Mouse (Mus musculus) kidney, embryonic 14.5 days (tissue): ENCODE measurements around the gene Abhd5. TPM values are rescaled to one million over a fixed set of nuclear protein-coding genes. Genes with fewer than 3 reads are reported as not detected.

Source experiments
- ATAC-seq: fragments of 200-750 bp; cut with Nextera tagmentation; 2 replicates; pipeline ENCODE4 v1.8.0; 2017; ENCODE audit warnings: moderate number of reproducible peaks, mild to moderate bottlenecking, moderate TSS enrichment, moderate library complexity; ENCODE audit not compliant: low FRiP score, low TSS enrichment
- H3K27ac ChIP-seq: fragments of 300-500 bp; sonication (generic); 2 replicates; pipeline ENCODE4 v1.5.1; 2014; ENCODE audit warnings: low read depth, mild to moderate bottlenecking, low read length, moderate library complexity, mixed read lengths
- H3K27me3 ChIP-seq: fragments of 300-500 bp; sonication (generic); 2 replicates; pipeline ENCODE4 v1.6.1; 2014; ENCODE audit warnings: mild to moderate bottlenecking, low read length; ENCODE audit not compliant: control insufficient read depth, insufficient read depth
- H3K36me3 ChIP-seq: fragments of 300-500 bp; sonication (generic); 2 replicates; pipeline ENCODE4 v1.6.1; 2014; ENCODE audit warnings: low read length, mixed read lengths; ENCODE audit not compliant: control insufficient read depth, insufficient read depth
- H3K4me1 ChIP-seq: fragments of 300-500 bp; sonication (generic); 2 replicates; pipeline ENCODE4 v1.6.1; 2014; ENCODE audit warnings: low read length, mixed read lengths; ENCODE audit not compliant: control insufficient read depth, insufficient read depth
- H3K4me2 ChIP-seq: fragments of 300-500 bp; sonication (generic); replicated peaks from 2 replicates; pipeline ENCODE4 v1.6.1; 2014; ENCODE audit warnings: low read depth, mild to moderate bottlenecking, low read length
- H3K4me3 ChIP-seq: fragments of 300-500 bp; sonication (generic); 2 replicates; pipeline ENCODE4 v1.5.1; 2014; ENCODE audit warnings: mild to moderate bottlenecking, low read length
- H3K9ac ChIP-seq: fragments of 300-500 bp; sonication (generic); 2 replicates; pipeline ENCODE4 v1.6.1; 2014; ENCODE audit warnings: low read depth, mild to moderate bottlenecking, low read length, moderate library complexity
- H3K9me3 ChIP-seq: fragments of 300-500 bp; sonication (generic); 2 replicates; pipeline ENCODE4 v1.6.1; 2016; ENCODE audit warnings: low read length; ENCODE audit not compliant: control insufficient read depth
- WGBS: fragments of 180-500 bp; shearing (Covaris S2); extraction: QIAGEN DNeasy Blood & Tissue Kit; methylation state at CpG from one replicate; pipeline ENCODE4 v1.1.7; 2014; 5-methylcytosine and 5-hydroxymethylcytosine counted together
- polyA plus RNA-seq: library from polyadenylated mRNA; unstranded; fragments of >200 nt; fragmentation: Nextera tagmentation; extraction: Ambion mirVana; gene quantifications from 2 replicates; pipeline ENCODE4 v1.2.1, GENCODE M21; 2014

Abhd5 gene
- polyA plus RNA-seq, 1 experiment from 2014 or later: 25.0 TPM

DNA sequence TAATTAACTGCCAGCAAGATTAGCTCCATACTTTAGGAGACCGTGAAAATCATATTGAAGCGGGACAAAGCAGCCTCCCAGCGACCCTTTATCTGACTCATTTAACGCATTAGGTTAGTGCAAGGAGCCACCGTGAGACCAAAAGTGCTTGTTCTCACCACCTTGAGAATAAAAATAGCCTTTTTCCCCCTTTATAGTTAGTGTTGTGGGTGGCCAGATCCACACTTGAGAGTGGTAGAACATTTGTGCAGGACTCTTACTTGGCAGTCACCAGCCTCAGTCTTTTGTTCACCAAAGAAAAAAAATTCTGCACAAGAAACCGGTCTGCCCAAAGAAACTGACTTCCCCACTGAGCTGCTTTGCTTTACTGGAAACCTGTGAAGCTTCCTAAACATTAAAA lies 29.6 kb downstream of the Abhd5 start:
- Histone ChIP-seq H3K9ac (no peak overlapping the region), H3K4me1 (no peaks in the 10 kb centered on the region), H3K4me3 (no peak overlapping the region), H3K9me3 (no peaks in the 10 kb centered on the region), H3K4me2 (no peak overlapping the region), H3K27ac (no peak overlapping the region), H3K27me3 (no peaks in the 10 kb centered on the region), H3K36me3 (peaks cover 9% of the 10 kb centered on the region; the same call in 1 of the 2 replicates)
- no peak for ATAC-seq
- 69% methylated on average over 6 of the region's 6 CpGs for WGBS

- no peak for ATAC-seq
Observed at GRCm38 (mm10) chr9:122382006-122382405, 30.6 kb downstream of the Abhd5 start.

GRCm38 (mm10) chr9:122386015-122386414 lies 34.6 kb downstream of the Abhd5 start:
- 69% methylated on average over 3 of the region's 3 CpGs for WGBS
- Histone ChIP-seq H3K4me3 (no peak overlapping the region), H3K27me3 (no peaks in the 10 kb centered on the region), H3K9me3 (no peaks in the 10 kb centered on the region), H3K36me3 (no peaks in the 10 kb centered on the region; the same call in 1 of the 2 replicates), H3K9ac (no peak overlapping the region), H3K4me1 (no peaks in the 10 kb centered on the region), H3K4me2 (no peak overlapping the region), H3K27ac (no peak overlapping the region)
- no peak for ATAC-seq

More at GRCm38 (mm10) chr9:122382006-122382405, 30.6 kb downstream of the Abhd5 start:
- no peak overlapping the region for H3K9ac ChIP-seq
- no peak overlapping the region for H3K27ac ChIP-seq
- H3K36me3 ChIP-seq: peaks cover 9% of the 10 kb centered on the region; the same call in 1 of the 2 replicates
- whole genome bisulfite sequencing: 92% methylated on average over 6 of the region's 6 CpGs
- H3K27me3 ChIP-seq: no peaks in the 10 kb centered on the region
- H3K4me1 ChIP-seq: no peaks in the 10 kb centered on the region
- no peak overlapping the region for H3K4me3 ChIP-seq
- no peaks in the 10 kb centered on the region for H3K9me3 ChIP-seq
- no peak overlapping the region for H3K4me2 ChIP-seq

- no peak for ATAC-seq
- H3K4me3 ChIP-seq: no peak overlapping the region
- H3K36me3 ChIP-seq: no peaks in the 10 kb centered on the region
- H3K27me3 ChIP-seq: no peaks in the 10 kb centered on the region
- no peak overlapping the region for H3K27ac ChIP-seq
- H3K4me2 ChIP-seq: no peak overlapping the region
- no peaks in the 10 kb centered on the region for H3K4me1 ChIP-seq
- H3K9me3 ChIP-seq: no peaks in the 10 kb centered on the region
- H3K9ac ChIP-seq: no peak overlapping the region
- WGBS: 88% methylated on average over 5 of the region's 5 CpGs
Observed at GRCm38 (mm10) chr9:122389287-122389920, 38.0 kb downstream of the Abhd5 start.

DNA sequence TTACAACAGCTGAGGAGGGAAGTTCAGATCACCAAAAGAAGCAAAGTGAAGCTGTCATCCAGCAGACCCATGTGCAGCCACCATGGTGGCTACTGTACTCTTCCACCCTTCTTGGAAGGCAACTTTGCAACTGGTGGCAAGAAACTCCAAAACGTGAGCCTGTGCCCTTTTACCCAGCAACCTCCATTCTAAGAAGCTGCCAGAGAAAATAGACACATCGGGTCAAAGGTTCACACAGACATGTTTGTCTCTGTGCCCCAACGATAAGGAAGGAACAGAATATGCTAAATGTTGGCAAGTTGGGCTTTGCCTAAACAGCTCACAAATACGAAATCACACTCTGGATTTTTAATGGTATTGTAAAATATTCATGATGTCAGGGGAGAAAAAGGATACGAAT lies 44.4 kb downstream of the Abhd5 start:
- no peak overlapping the region for H3K4me3 ChIP-seq
- WGBS: 78% methylated on average over 5 of the region's 5 CpGs
- no peaks in the 10 kb centered on the region for H3K4me1 ChIP-seq
- H3K27ac ChIP-seq: no peak overlapping the region
- no peak overlapping the region for H3K9ac ChIP-seq
- no peak for ATAC-seq
- no peaks in the 10 kb centered on the region for H3K9me3 ChIP-seq
- no peaks in the 10 kb centered on the region for H3K36me3 ChIP-seq
- no peaks in the 10 kb centered on the region for H3K27me3 ChIP-seq
- H3K4me2 ChIP-seq: no peak overlapping the region

GRCm38 (mm10) chr9:122397156-122397555 lies 45.7 kb downstream of the Abhd5 start:
- ATAC-seq: no peak
- Histone ChIP-seq H3K27me3 (no peaks in the 10 kb centered on the region), H3K36me3 (no peaks in the 10 kb centered on the region), H3K4me1 (no peaks in the 10 kb centered on the region), H3K9ac (no peak overlapping the region), H3K4me3 (no peak overlapping the region), H3K27ac (no peak overlapping the region), H3K9me3 (no peaks in the 10 kb centered on the region), H3K4me2 (no peak overlapping the region)
- 93% methylated on average over 1 of the region's 1 CpGs for WGBS

DNA sequence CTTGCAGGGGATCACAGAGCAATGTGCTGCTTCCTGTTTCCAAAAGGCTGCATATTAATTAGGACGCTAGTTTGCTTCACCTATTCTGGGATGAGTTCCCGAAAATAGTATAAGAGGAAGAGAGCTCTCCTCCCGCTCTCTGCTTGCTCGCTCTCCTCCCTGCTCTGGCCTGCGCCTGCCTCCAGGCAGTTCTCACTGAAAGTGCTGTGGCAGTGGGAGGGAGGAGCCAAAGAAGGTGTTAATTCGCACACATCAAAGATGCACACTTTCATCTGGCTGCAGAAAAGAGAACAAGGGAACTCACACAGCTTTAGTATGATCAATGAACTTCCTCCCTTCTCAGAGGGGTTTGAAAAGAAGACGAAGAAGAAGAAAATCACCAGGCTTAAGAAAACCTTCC lies 47.3 kb downstream of the Abhd5 start:
- no peak overlapping the region for H3K4me3 ChIP-seq
- no peak overlapping the region for H3K9ac ChIP-seq
- no peaks in the 10 kb centered on the region for H3K27me3 ChIP-seq
- H3K27ac ChIP-seq: no peak overlapping the region
- H3K36me3 ChIP-seq: no peaks in the 10 kb centered on the region
- H3K4me1 ChIP-seq: no peaks in the 10 kb centered on the region
- ATAC-seq: no peak
- H3K9me3 ChIP-seq: no peaks in the 10 kb centered on the region
- no peak overlapping the region for H3K4me2 ChIP-seq
- 25% methylated on average over 7 of the region's 7 CpGs for WGBS

DNA sequence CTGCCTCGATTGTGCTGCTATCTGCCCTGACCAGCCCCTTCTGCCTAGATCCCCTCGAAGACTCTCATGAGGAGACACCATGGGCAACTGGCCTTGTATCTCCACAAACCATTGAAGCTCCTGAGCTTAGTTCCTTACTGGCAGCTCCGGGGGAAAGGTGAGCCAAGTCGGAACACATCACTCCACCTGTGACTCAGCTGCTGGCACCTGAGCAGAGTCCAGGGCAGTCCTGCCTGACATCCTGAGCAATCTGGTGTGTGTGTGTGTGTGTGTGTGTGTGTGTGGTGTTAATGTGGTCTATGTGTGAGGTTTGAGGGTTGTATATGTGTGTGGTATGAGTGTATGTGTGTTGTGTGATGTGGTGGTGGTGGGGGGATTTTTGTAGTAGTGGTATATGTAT lies 49.8 kb downstream of the Abhd5 start:
- Histone ChIP-seq H3K9me3 (no peaks in the 10 kb centered on the region), H3K4me3 (no peak overlapping the region), H3K27me3 (no peaks in the 10 kb centered on the region), H3K27ac (no peak overlapping the region), H3K4me1 (no peaks in the 10 kb centered on the region), H3K4me2 (no peak overlapping the region), H3K9ac (no peak overlapping the region), H3K36me3 (no peaks in the 10 kb centered on the region)
- 90% methylated on average over 4 of the region's 4 CpGs for WGBS
- no peak for ATAC-seq

- Histone ChIP-seq H3K27me3 (no peaks in the 10 kb centered on the region), H3K4me2 (no peak overlapping the region), H3K9me3 (no peaks in the 10 kb centered on the region), H3K27ac (no peak overlapping the region), H3K36me3 (no peaks in the 10 kb centered on the region), H3K4me1 (no peaks in the 10 kb centered on the region), H3K9ac (no peak overlapping the region), H3K4me3 (no peak overlapping the region)
- no peak for ATAC-seq
- WGBS: 84% methylated on average over 16 of the region's 16 CpGs
Observed at GRCm38 (mm10) chr9:122410437-122411175, 59.2 kb downstream of the Abhd5 start.
